Mouse (Mus musculus): ENCODE measurements around the gene Ccdc9b. TPM values are rescaled to one million over a fixed set of nuclear protein-coding genes. Genes with fewer than 3 reads are reported as not detected.

Gene Ccdc9b
- polyA plus RNA-seq, 1 experiment from 2014 or later: 1.2 TPM

DNA sequence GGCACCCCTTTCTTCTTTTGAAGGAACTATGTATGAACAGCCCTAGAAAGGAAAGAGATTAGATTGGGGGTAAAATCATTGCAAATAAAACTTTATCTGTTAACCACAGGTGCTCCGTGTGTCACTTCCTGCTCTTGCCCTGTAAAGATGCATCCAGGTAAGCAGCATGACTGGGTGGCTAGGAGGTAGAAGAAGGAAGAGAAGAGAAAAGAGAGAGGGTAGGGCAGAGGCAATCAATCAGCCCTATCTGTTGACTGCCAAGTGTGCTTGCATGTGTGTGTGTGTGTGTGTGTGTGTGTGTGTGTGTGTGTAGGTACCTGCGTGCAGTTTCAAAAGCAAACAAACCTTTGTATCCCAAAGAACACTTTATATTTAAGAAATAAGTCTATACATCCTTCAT lies 12.1 kb upstream of the Ccdc9b start:
- H3K27me3 ChIP-seq (replicated peaks; ENCODE audit: control insufficient read depth, insufficient read depth, low read length): no peaks in the 10 kb centered on the region
- H3K9ac ChIP-seq (ENCODE audit: low read length): no peak overlapping the region
- no peak overlapping the region for H3K4me3 ChIP-seq (ENCODE audit: low read depth, low read length)
- DNase-seq (ENCODE audit: low spot score) (no peak), ATAC-seq (replicated peaks; ENCODE audit: low FRiP score, low TSS enrichment, low read depth) (0 out of 2 replicates have a peak, but pooled peaks have one; percentile 24)
- H3K4me1 ChIP-seq (replicated peaks; ENCODE audit: control insufficient read depth, insufficient read depth, low read length): no peaks in the 10 kb centered on the region
- H3K4me2 ChIP-seq (ENCODE audit: low read length): no peak overlapping the region
- no peaks in the 10 kb centered on the region for H3K36me3 ChIP-seq (ENCODE audit: control insufficient read depth, insufficient read depth, low read length)
- no peaks in the 10 kb centered on the region for H3K9me3 ChIP-seq (ENCODE audit: control insufficient read depth, low read length)
- H3K27ac ChIP-seq (ENCODE audit: low read depth): no peak overlapping the region
- 69% methylated on average over 2 of the region's 2 CpGs for WGBS

DNA sequence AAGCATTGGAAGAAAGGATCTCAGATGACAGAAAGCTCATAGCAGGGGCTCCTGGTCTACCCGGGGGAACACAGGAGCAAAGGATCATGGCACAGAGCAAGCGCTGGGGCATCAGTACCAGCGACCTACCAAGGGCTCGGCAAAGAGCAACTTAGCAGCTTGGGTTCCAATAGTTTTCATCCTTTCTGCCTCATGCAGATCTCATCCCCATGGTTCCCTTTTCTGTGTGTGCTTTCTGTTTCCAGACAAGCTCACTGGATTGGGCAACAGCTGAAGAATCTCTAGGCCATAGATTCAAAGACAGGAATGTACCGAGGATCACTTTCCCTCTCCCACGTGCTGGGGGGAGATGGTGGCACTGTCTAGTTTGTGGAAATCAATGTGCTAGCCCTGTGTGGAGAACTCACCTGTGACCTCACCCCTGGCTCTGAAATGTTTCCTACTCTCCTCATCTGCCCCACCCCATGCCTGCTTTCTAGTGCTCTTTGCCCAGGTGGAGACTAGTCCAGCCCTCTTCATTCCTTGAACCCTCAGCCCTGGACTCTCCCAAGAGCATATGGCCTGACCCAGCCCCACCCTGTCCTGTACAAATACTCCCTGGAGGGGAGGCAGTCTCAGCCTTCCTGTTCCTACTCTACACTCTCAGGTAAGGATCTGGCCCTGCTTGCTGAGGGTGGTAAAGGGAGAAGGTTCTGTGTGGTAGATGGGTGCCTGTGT lies 9.9 kb upstream of the Ccdc9b start, which contains the start of gene Phgr1:
Phgr1 (plus strand) TSS at position 612 of the 717 bp plus-strand sequence.
- H3K9me3 ChIP-seq (ENCODE audit: control insufficient read depth, low read length): no peaks in the 10 kb centered on the region
- no peaks in the 10 kb centered on the region for H3K27me3 ChIP-seq (replicated peaks; ENCODE audit: control insufficient read depth, insufficient read depth, low read length)
- no peak within 1 kb of the TSS for H3K4me3 ChIP-seq (ENCODE audit: low read depth, low read length)
- no peak within 1 kb of the TSS for H3K27ac ChIP-seq (ENCODE audit: low read depth)
- no peak within 1 kb of the TSS for H3K4me2 ChIP-seq (ENCODE audit: low read length)
- DNase-seq (ENCODE audit: low spot score) (no peak), ATAC-seq (replicated peaks; ENCODE audit: low FRiP score, low TSS enrichment, low read depth) (peak; percentile 79)
- H3K9ac ChIP-seq (ENCODE audit: low read length): no peak within 1 kb of the TSS
- WGBS: 73% methylated on average over 6 of the region's 6 CpGs
- H3K36me3 ChIP-seq (ENCODE audit: control insufficient read depth, insufficient read depth, low read length): no peaks in the 10 kb centered on the region
- 0 out of 2 replicates have a peak, but pooled peaks cover 3% of the 10 kb centered on the region for H3K4me1 ChIP-seq (replicated peaks; ENCODE audit: control insufficient read depth, insufficient read depth, low read length)

DNA sequence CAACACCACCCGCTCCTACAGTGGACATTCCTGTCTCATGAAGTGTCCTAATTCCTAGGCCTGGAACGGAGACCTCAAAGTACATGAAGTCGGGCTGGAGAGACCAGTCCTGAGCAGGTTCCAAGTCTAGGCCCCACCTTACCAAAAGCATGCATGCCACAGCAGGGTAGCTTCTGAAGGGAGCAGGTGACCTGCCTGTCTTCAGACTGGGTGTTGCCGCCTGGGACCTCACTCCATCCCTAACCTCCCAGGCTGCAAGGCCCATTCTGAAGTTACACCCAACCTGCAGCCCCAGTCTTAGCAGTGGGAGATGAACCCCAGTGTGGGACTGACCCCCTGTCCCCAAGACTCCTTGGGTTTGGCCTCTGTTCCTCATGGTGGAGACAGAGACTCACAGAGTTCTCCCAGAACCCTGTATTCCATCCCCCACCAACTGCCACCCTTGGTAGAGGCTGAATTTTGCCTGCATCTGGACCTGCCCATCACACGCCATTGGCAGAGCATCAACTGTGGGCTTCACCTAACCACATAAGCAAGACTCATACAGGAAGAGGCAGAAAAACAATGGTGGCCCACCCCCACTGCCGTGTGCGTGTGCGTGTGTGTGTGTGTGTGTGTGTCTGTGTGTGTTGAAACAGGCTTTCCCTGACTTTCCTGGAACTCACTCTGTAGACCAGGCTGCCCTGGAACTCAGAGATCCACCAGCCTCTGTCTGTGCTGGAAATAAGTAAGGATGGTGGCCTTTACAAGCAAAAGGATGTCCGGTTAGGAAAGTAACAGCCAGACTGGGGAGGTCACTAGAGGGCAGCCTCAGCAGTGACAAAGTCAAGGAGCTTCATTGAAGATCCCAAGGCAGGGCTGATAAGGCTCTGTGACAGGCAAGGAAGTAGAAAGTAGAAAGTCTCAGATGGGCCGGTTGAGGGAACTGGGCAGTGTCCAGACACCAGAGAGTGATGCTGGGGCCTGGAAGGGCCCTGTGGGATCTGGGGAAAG lies 3.9 kb upstream of the Ccdc9b start:
- 77% methylated on average over 10 of the region's 10 CpGs for WGBS

DNA sequence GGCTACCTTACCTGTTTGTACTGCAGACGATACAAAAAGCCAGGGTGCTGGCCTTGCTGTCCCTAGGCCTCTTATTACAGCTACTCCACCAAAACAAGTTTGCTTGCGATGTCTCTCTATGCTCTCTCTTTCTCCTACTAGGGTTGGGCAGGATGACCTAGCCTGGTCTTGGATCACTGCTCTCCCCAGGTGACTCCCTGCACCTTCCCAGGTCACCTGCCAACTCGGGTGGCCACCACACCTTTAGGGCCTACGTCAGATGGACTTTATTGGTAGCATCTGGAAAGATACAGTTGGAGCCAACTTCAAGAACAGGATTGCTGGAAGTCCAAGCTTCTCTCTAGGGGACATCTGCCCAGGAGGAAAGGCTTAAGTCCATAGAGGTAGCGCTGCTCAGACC lies 2.4 kb upstream of the Ccdc9b start:
- H3K9me3 ChIP-seq (ENCODE audit: control insufficient read depth, low read length): no peaks in the 10 kb centered on the region
- peaks cover 29% of the 10 kb centered on the region for H3K4me1 ChIP-seq (replicated peaks; ENCODE audit: control insufficient read depth, insufficient read depth, low read length)
- WGBS: 87% methylated on average over 5 of the region's 5 CpGs
- H3K4me3 ChIP-seq (ENCODE audit: low read depth, low read length): no peak overlapping the region
- H3K27me3 ChIP-seq (replicated peaks; ENCODE audit: control insufficient read depth, insufficient read depth, low read length): no peaks in the 10 kb centered on the region
- H3K4me2 ChIP-seq (ENCODE audit: low read length): no peak overlapping the region
- no peaks in the 10 kb centered on the region for H3K36me3 ChIP-seq (ENCODE audit: control insufficient read depth, insufficient read depth, low read length)
- ATAC-seq (replicated peaks; ENCODE audit: low FRiP score, low TSS enrichment, low read depth) (no peak), DNase-seq (ENCODE audit: low spot score) (no peak)
- H3K9ac ChIP-seq (ENCODE audit: low read length): no peak overlapping the region
- no peak overlapping the region for H3K27ac ChIP-seq (ENCODE audit: low read depth)

More for the DNA sequence above, 3.9 kb upstream of the Ccdc9b start:
- no peaks in the 10 kb centered on the region for H3K36me3 ChIP-seq (ENCODE audit: control insufficient read depth, insufficient read depth, low read length)
- H3K27ac ChIP-seq (ENCODE audit: low read depth): no peak overlapping the region
- ATAC-seq (replicated peaks; ENCODE audit: low FRiP score, low TSS enrichment, low read depth): no peak
- no peaks in the 10 kb centered on the region for H3K27me3 ChIP-seq (replicated peaks; ENCODE audit: control insufficient read depth, insufficient read depth, low read length)
- H3K4me1 ChIP-seq (replicated peaks; ENCODE audit: control insufficient read depth, insufficient read depth, low read length): peaks cover 25% of the 10 kb centered on the region
- H3K4me3 ChIP-seq (ENCODE audit: low read depth, low read length): no peak overlapping the region
- DNase-seq (ENCODE audit: low spot score): no peak
- H3K9me3 ChIP-seq (ENCODE audit: control insufficient read depth, low read length): no peaks in the 10 kb centered on the region
- H3K4me2 ChIP-seq (ENCODE audit: low read length): no peak overlapping the region
- H3K9ac ChIP-seq (ENCODE audit: low read length): no peak overlapping the region

DNA sequence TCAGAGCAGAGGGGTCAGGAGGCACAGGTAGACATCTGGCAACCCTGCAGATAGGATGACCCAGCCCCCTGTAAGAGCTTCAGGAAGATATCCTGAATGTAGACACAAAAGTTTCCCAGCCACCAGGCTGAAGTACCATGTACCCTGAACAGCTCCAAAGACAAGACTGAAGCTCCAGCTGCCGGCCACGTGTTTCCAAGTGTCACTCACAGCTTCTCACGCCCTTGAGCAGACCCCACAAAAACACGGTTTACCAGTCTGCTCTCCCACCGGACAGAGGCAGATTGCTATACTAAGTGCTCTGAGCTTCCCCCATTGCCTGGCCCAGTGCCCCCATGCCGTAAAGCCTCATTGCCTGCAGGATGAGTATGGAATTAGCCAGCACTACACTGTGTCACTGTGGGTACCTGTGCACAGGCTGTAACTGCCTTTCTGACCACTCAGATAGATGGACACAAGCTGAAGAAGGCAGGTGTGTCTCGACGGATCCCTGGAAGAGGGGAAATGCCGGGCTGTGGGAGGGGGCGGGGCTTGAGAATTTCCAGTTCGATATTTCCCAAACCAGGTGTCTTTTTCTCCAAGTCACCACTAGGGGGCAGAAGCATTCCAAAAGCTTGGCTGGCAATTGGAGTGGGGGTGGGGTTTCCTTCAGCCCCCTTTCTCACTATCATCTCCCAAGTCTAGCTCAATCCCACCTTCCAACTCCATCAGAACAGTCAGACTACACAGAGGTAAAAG lies 1.8 kb upstream of the Ccdc9b start:
- DNase-seq (ENCODE audit: low spot score) (peak; percentile 69), ATAC-seq (replicated peaks; ENCODE audit: low FRiP score, low TSS enrichment, low read depth) (no peak)
- no peaks in the 10 kb centered on the region for H3K36me3 ChIP-seq (ENCODE audit: control insufficient read depth, insufficient read depth, low read length)
- H3K4me2 ChIP-seq (ENCODE audit: low read length): no peak overlapping the region
- H3K4me1 ChIP-seq (replicated peaks; ENCODE audit: control insufficient read depth, insufficient read depth, low read length): peaks cover 29% of the 10 kb centered on the region
- H3K27ac ChIP-seq (ENCODE audit: low read depth): no peak overlapping the region
- H3K4me3 ChIP-seq (ENCODE audit: low read depth, low read length): no peak overlapping the region
- no peaks in the 10 kb centered on the region for H3K9me3 ChIP-seq (ENCODE audit: control insufficient read depth, low read length)
- no peak overlapping the region for H3K9ac ChIP-seq (ENCODE audit: low read length)
- WGBS: 22% methylated on average over 11 of the region's 11 CpGs
- H3K27me3 ChIP-seq (replicated peaks; ENCODE audit: control insufficient read depth, insufficient read depth, low read length): no peaks in the 10 kb centered on the region

DNA sequence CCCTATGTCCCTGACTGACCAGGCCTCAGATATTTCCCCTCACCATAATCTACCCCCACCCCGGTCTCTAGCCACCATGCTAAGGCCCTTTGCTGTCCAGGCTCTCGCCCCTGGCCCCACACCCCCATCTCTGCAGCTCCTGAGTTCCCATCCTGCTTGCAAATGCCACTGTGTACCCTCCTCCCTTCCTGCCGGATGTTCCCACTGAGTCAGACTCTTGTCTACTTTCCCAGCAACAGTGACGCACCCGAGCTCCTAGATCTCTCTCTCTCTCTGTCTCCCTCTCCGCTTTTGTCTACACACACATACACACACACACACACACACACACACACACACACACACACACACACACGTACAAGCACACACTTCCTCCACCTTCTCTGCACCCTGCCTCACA lies 1.0 kb upstream of the Ccdc9b start:
- Histone ChIP-seq H3K4me2 (ENCODE audit: low read length) (no peak overlapping the region), H3K9me3 (ENCODE audit: control insufficient read depth, low read length) (no peaks in the 10 kb centered on the region), H3K27ac (ENCODE audit: low read depth) (peak overlapping the region; percentile 95; the same call in 1 of the 2 replicates), H3K4me1 (replicated peaks; ENCODE audit: control insufficient read depth, insufficient read depth, low read length) (peaks cover 29% of the 10 kb centered on the region), H3K36me3 (ENCODE audit: control insufficient read depth, insufficient read depth, low read length) (no peaks in the 10 kb centered on the region), H3K27me3 (replicated peaks; ENCODE audit: control insufficient read depth, insufficient read depth, low read length) (no peaks in the 10 kb centered on the region), H3K4me3 (ENCODE audit: low read depth, low read length) (no peak overlapping the region), H3K9ac (ENCODE audit: low read length) (no peak overlapping the region)
- ATAC-seq (replicated peaks; ENCODE audit: low FRiP score, low TSS enrichment, low read depth): no peak
- WGBS: 58% methylated on average over 7 of the region's 7 CpGs
- no peak for DNase-seq (ENCODE audit: low spot score)

DNA sequence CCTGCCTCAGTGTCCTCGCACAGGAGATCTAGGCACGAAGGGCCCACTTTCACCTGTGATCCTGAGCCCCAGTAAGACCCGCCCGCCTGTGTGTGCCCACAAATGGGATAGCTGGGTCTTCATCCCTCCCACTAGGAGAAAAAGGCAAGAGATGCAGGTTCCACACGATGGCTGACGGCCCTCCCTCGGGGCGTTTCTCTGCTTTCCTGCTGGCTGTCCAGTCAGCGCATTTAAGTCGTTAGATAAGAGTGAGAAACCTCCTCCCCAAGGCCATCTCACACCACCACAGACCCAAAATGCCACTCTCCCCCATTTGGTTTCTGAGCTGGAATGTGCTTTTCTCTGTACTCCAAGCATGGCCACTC lies 305 bp upstream of the Ccdc9b start:
- Histone ChIP-seq H3K4me1 (replicated peaks; ENCODE audit: control insufficient read depth, insufficient read depth, low read length) (peaks cover 26% of the 10 kb centered on the region), H3K9ac (ENCODE audit: low read length) (peak overlapping the region; percentile 5), H3K27me3 (replicated peaks; ENCODE audit: control insufficient read depth, insufficient read depth, low read length) (no peaks in the 10 kb centered on the region), H3K36me3 (ENCODE audit: control insufficient read depth, insufficient read depth, low read length) (no peaks in the 10 kb centered on the region), H3K4me3 (ENCODE audit: low read depth, low read length) (peak overlapping the region; percentile 23), H3K4me2 (ENCODE audit: low read length) (peak overlapping the region; percentile 52), H3K27ac (ENCODE audit: low read depth) (peak overlapping the region; percentile 95), H3K9me3 (ENCODE audit: control insufficient read depth, low read length) (no peaks in the 10 kb centered on the region)
- ATAC-seq (replicated peaks; ENCODE audit: low FRiP score, low TSS enrichment, low read depth): no peak
- no peak for DNase-seq (ENCODE audit: low spot score)
- 13% methylated on average over 10 of the region's 10 CpGs for WGBS

DNA sequence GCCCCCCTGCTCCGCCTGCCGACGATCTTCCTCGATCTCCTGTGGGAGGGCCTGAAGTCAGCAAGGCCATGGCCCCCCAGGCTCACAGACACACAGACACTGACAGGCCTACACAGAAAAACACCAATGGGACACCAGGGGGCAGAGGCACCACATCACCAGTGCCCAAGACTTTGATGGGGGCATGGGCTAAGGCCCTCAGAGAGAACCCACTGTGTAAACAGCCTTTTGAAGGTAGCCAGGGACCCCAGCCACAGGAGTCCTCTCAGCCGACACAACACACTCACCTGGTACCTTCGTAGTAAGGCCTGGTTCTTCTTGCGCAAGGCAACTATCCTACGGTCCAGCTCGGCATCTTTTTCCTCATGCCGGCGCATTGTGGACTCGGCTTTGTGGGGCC lies 1.1 kb downstream of the Ccdc9b start:
- H3K9me3 ChIP-seq (ENCODE audit: control insufficient read depth, low read length): no peaks in the 10 kb centered on the region
- H3K9ac ChIP-seq (ENCODE audit: low read length): peak overlapping the region; percentile 3; the same call in 1 of the 2 replicates
- WGBS: 87% methylated on average over 12 of the region's 12 CpGs
- H3K27me3 ChIP-seq (replicated peaks; ENCODE audit: control insufficient read depth, insufficient read depth, low read length): no peaks in the 10 kb centered on the region
- H3K27ac ChIP-seq (ENCODE audit: low read depth): peak overlapping the region; percentile 95
- no peak for DNase-seq (ENCODE audit: low spot score)
- H3K4me2 ChIP-seq (ENCODE audit: low read length): peak overlapping the region; percentile 52
- no peak for ATAC-seq (replicated peaks; ENCODE audit: low FRiP score, low TSS enrichment, low read depth)
- no peak overlapping the region for H3K4me3 ChIP-seq (ENCODE audit: low read depth, low read length)
- no peaks in the 10 kb centered on the region for H3K36me3 ChIP-seq (ENCODE audit: control insufficient read depth, insufficient read depth, low read length)
- H3K4me1 ChIP-seq (replicated peaks; ENCODE audit: control insufficient read depth, insufficient read depth, low read length): peaks cover 26% of the 10 kb centered on the region
